Mouse (Mus musculus) embryonic stem cell, embryonic (primary cell): ENCODE measurements at regions not wholly inside any gene's neighbourhood (a gene's known extent, or its start where the extent isn't known, plus 50 kb on each side); places are given as distances from the start of the nearest gene placed in this dataset.

Source experiments
- CTCF ChIA-PET, 4 experiments: fragments of 300-600 bp in 2 of 4; fragments of 350-600 bp in 2 of 4; sonication (Branson Sonifier 250); formaldehyde crosslinking; loops; one replicate each; lab custom pipeline; 2022; ENCODE audit warnings: inconsistent platforms in 2 of 4; lab: Charles Lee
- POLR2A ChIA-PET, 4 experiments: fragments of 300-600 bp in 2 of 4; fragments of 350-600 bp in 2 of 4; sonication (Branson Sonifier 250); formaldehyde crosslinking; loops; one replicate each; lab custom pipeline; 2022; ENCODE audit warnings: antibody characterized with exemption in 4 of 4, inconsistent platforms in 1 of 4; lab: Charles Lee

DNA sequence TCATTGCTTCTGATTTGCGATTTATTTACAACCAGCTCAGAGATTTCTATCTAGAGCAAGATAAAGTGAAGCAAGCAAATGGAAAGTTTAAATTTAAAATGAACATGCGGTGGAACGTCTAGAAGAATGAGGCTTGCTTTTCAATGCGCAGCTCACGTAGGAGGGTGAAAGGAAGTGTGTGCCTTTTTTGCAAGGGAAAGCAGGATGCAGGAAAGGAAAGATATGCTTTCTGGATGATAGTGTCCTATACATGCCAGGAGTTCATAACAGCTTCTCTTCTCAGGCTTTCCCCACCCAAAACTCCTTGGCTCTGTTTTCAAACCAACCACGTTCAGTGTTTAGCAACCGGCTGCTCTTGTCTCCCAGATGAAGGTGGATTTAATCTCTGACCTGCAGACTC lies 132.9 kb upstream of the Nlgn1 start:
- ChIA-PET POLR2A (no interaction called here), CTCF (no interaction called here)

GRCm38 (mm10) chr3:26454921-26455320 lies 122.7 kb upstream of the Nlgn1 start:
- CTCF ChIA-PET = no interaction called here
- POLR2A ChIA-PET = no interaction called here

- ChIA-PET POLR2A (interaction anchor here in 1 of 4 experiments (0.5 kb wide), 1 partner anchor 1478 kb away, joined by 3 read pairs; no protein-coding TSS in a partner anchor), CTCF (no interaction called here)
Measured at GRCm38 (mm10) chr3:26437800-26438404, 105.6 kb upstream of the Nlgn1 start.
